Mouse (Mus musculus) megakaryocyte, adult 5-6 weeks (primary cell): ENCODE results near the gene Tbxa2r. TPM values are rescaled to one million over a fixed set of nuclear protein-coding genes. Genes with fewer than 3 reads are reported as not detected.

Source experiments
- total RNA-seq, 2 experiments: library from RNA; stranded (forward) in 1 of 2; stranded (reverse) in 1 of 2; fragments of 153-499, 151-499 nt in 1 of 2; fragments of 221-1000, 200-1000 nt in 1 of 2; gene quantifications; 2 replicates each; pipeline versions ENCODE4 v1.2.3 to v1.2.4; 2015 to 2017

Tbxa2r gene
- total RNA-seq, 2 experiments from 2014 or later: 0.07 to 0.85 TPM

Other genes with a start within 250 kb of the Tbxa2r start
Only the 30 nearest of the 33 such genes appear.
- gene Map2k2, start 222.8 kb upstream of the Tbxa2r start, total RNA-seq (2015): 33.9 and 40.6 TPM in 2 replicates
- 38.2 and 47.8 TPM in 2 replicates for gene Map2k2, start 222.8 kb upstream of the Tbxa2r start, total RNA-seq (2017)
- 25.0 and 27.0 TPM in 2 replicates for gene Zbtb7a, start 193.5 kb upstream of the Tbxa2r start, total RNA-seq (2015)
- 8.8 and 14.5 TPM in 2 replicates for gene Zbtb7a, start 193.5 kb upstream of the Tbxa2r start, total RNA-seq (2017)
- 10.1 and 13.7 TPM in 2 replicates for gene Pias4, start 160.8 kb upstream of the Tbxa2r start, total RNA-seq (2015)
- gene Pias4, start 160.8 kb upstream of the Tbxa2r start, total RNA-seq (2017): 12.9 and 13.3 TPM in 2 replicates
- 394 and 408 TPM in 2 replicates for gene Eef2, start 152.1 kb upstream of the Tbxa2r start, total RNA-seq (2015)
- 983 and 1,066 TPM in 2 replicates for gene Eef2, start 152.1 kb upstream of the Tbxa2r start, total RNA-seq (2017)
- gene Dapk3, start 145.7 kb upstream of the Tbxa2r start, total RNA-seq (2015): 9.8 and 12.7 TPM in 2 replicates
- gene Dapk3, start 145.7 kb upstream of the Tbxa2r start, total RNA-seq (2017): 27.5 and 36.6 TPM in 2 replicates
- gene 4930442H23Rik, start 144.9 kb upstream of the Tbxa2r start, total RNA-seq (2015): not detected in 2 replicates
- not detected in 2 replicates for gene 4930442H23Rik, start 144.9 kb upstream of the Tbxa2r start, total RNA-seq (2017)
- not detected in 2 replicates for gene Nmrk2, start 126.7 kb upstream of the Tbxa2r start, total RNA-seq (2015)
- not detected in 2 replicates for gene Nmrk2, start 126.7 kb upstream of the Tbxa2r start, total RNA-seq (2017)
- not detected in 2 replicates for gene Atcay, start 97.9 kb upstream of the Tbxa2r start, total RNA-seq (2015)
- not detected in 2 replicates for gene Atcay, start 97.9 kb upstream of the Tbxa2r start, total RNA-seq (2017)
- not detected in 2 replicates for gene Zfr2, start 95.6 kb upstream of the Tbxa2r start, total RNA-seq (2015)
- 0.16 and 0.26 TPM in 2 replicates for gene Zfr2, start 95.6 kb upstream of the Tbxa2r start, total RNA-seq (2017)
- gene Matk, start 75.8 kb upstream of the Tbxa2r start, total RNA-seq (2015): 5.4 and 5.9 TPM in 2 replicates
- 7.5 and 8.1 TPM in 2 replicates for gene Matk, start 75.8 kb upstream of the Tbxa2r start, total RNA-seq (2017)
- gene Mrpl54, start 61.8 kb upstream of the Tbxa2r start, total RNA-seq (2015): 52.1 and 67.0 TPM in 2 replicates
- 97.4 and 154 TPM in 2 replicates for gene Mrpl54, start 61.8 kb upstream of the Tbxa2r start, total RNA-seq (2017)
- gene Apba3, start 61.8 kb upstream of the Tbxa2r start, total RNA-seq (2015): 16.4 and 20.2 TPM in 2 replicates
- gene Apba3, start 61.8 kb upstream of the Tbxa2r start, total RNA-seq (2017): 11.5 and 15.0 TPM in 2 replicates
- gene Tjp3, start 37.1 kb upstream of the Tbxa2r start, total RNA-seq (2015): 3.4 and 3.7 TPM in 2 replicates
- gene Tjp3, start 37.1 kb upstream of the Tbxa2r start, total RNA-seq (2017): 5.0 and 6.5 TPM in 2 replicates
- gene Pip5k1c, start 35.8 kb upstream of the Tbxa2r start, total RNA-seq (2015): 28.0 and 31.7 TPM in 2 replicates
- gene Pip5k1c, start 35.8 kb upstream of the Tbxa2r start, total RNA-seq (2017): 40.4 and 46.1 TPM in 2 replicates
- 4.5 and 7.4 TPM in 2 replicates for gene Cactin, start 7.6 kb upstream of the Tbxa2r start, total RNA-seq (2015)
- 16.2 and 20.6 TPM in 2 replicates for gene Cactin, start 7.6 kb upstream of the Tbxa2r start, total RNA-seq (2017)
- not detected in 2 replicates for gene Gipc3, start 14.5 kb downstream of the Tbxa2r start, total RNA-seq (2015)
- not detected in 2 replicates for gene Gipc3, start 14.5 kb downstream of the Tbxa2r start, total RNA-seq (2017)
- 27.4 and 33.0 TPM in 2 replicates for gene Hmg20b, start 21.7 kb downstream of the Tbxa2r start, total RNA-seq (2015)
- 18.1 and 24.5 TPM in 2 replicates for gene Hmg20b, start 21.7 kb downstream of the Tbxa2r start, total RNA-seq (2017)
- gene Mfsd12, start 28.8 kb downstream of the Tbxa2r start, total RNA-seq (2015): 4.1 and 4.6 TPM in 2 replicates
- 7.4 TPM in 2 replicates for gene Mfsd12, start 28.8 kb downstream of the Tbxa2r start, total RNA-seq (2017)
- 0.49 and 1.3 TPM in 2 replicates for gene 4930404N11Rik, start 37.1 kb downstream of the Tbxa2r start, total RNA-seq (2015)
- 0.37 and 0.49 TPM in 2 replicates for gene 4930404N11Rik, start 37.1 kb downstream of the Tbxa2r start, total RNA-seq (2017)
- 22.7 and 23.8 TPM in 2 replicates for gene Fzr1, start 49.8 kb downstream of the Tbxa2r start, total RNA-seq (2015)
- 20.9 and 24.0 TPM in 2 replicates for gene Fzr1, start 49.8 kb downstream of the Tbxa2r start, total RNA-seq (2017)
- 5.4 and 5.7 TPM in 2 replicates for gene Dohh, start 55.7 kb downstream of the Tbxa2r start, total RNA-seq (2015)
- gene Dohh, start 55.7 kb downstream of the Tbxa2r start, total RNA-seq (2017): 21.9 and 42.4 TPM in 2 replicates
- 0.83 and 2.9 TPM in 2 replicates for gene Gm48551, start 55.7 kb downstream of the Tbxa2r start, total RNA-seq (2015)
- gene Gm48551, start 55.7 kb downstream of the Tbxa2r start, total RNA-seq (2017): 0.33 TPM in 1 of 2 replicates, not detected in the other
- gene Gm48552, start 60.3 kb downstream of the Tbxa2r start, total RNA-seq (2015): not detected in 2 replicates
- gene Gm48552, start 60.3 kb downstream of the Tbxa2r start, total RNA-seq (2017): 0.26 and 1.4 TPM in 2 replicates
- 30.6 and 34.0 TPM in 2 replicates for gene Smim24, start 64.3 kb downstream of the Tbxa2r start, total RNA-seq (2015)
- 6.5 and 11.5 TPM in 2 replicates for gene Smim24, start 64.3 kb downstream of the Tbxa2r start, total RNA-seq (2017)
- 51.4 and 54.5 TPM in 2 replicates for gene Nfic, start 126.9 kb downstream of the Tbxa2r start, total RNA-seq (2015)
- 6.2 and 8.6 TPM in 2 replicates for gene Nfic, start 126.9 kb downstream of the Tbxa2r start, total RNA-seq (2017)
- gene Celf5, start 154.0 kb downstream of the Tbxa2r start, total RNA-seq (2015): not detected in 2 replicates
- gene Celf5, start 154.0 kb downstream of the Tbxa2r start, total RNA-seq (2017): 0.24 TPM in 1 of 2 replicates, not detected in the other
- gene Ncln, start 167.7 kb downstream of the Tbxa2r start, total RNA-seq (2015): 55.8 and 62.8 TPM in 2 replicates
- 72.4 and 76.3 TPM in 2 replicates for gene Ncln, start 167.7 kb downstream of the Tbxa2r start, total RNA-seq (2017)
- 22.8 and 23.9 TPM in 2 replicates for gene S1pr4, start 171.4 kb downstream of the Tbxa2r start, total RNA-seq (2015)
- 28.1 and 29.3 TPM in 2 replicates for gene S1pr4, start 171.4 kb downstream of the Tbxa2r start, total RNA-seq (2017)
- gene Gna15, start 195.5 kb downstream of the Tbxa2r start, total RNA-seq (2015): 34.3 and 35.9 TPM in 2 replicates
- 31.5 and 42.4 TPM in 2 replicates for gene Gna15, start 195.5 kb downstream of the Tbxa2r start, total RNA-seq (2017)
- gene Gna11, start 216.5 kb downstream of the Tbxa2r start, total RNA-seq (2015): 4.9 and 7.8 TPM in 2 replicates
- 7.1 and 8.1 TPM in 2 replicates for gene Gna11, start 216.5 kb downstream of the Tbxa2r start, total RNA-seq (2017)